Mouse (Mus musculus) neural tube, embryonic 13.5 days (tissue): ENCODE data around the gene Apoc3. TPM values are rescaled to one million over a fixed set of nuclear protein-coding genes. Genes with fewer than 3 reads are reported as not detected.

ENCODE experiments used
- ATAC-seq: fragments of 200-750 bp; cut with Nextera tagmentation; 2 replicates; pipeline ENCODE4 v1.8.0; 2017; ENCODE audit warnings: low read depth, mild to moderate bottlenecking, moderate TSS enrichment, moderate library complexity
- H3K27ac ChIP-seq: fragments of 300-500 bp; sonication (generic); replicated peaks from 2 replicates; pipeline ENCODE4 v1.5.1; 2015; ENCODE audit warnings: moderate library complexity, mild to moderate bottlenecking, inconsistent platforms
- H3K27me3 ChIP-seq: fragments of 300-500 bp; sonication (generic); 2 replicates; pipeline ENCODE4 v1.6.1; 2015; ENCODE audit warnings: mild to moderate bottlenecking, inconsistent platforms
- H3K36me3 ChIP-seq: fragments of 300-500 bp; sonication (generic); 2 replicates; pipeline ENCODE4 v1.6.1; 2015; ENCODE audit warnings: mild to moderate bottlenecking, inconsistent platforms
- H3K4me1 ChIP-seq: fragments of 300-500 bp; sonication (generic); replicated peaks from 2 replicates; pipeline ENCODE4 v1.6.1; 2015; ENCODE audit warnings: inconsistent platforms
- H3K4me2 ChIP-seq: fragments of 300-500 bp; sonication (generic); 2 replicates; pipeline ENCODE4 v1.6.1; 2015; ENCODE audit warnings: inconsistent platforms, mild to moderate bottlenecking, moderate library complexity
- H3K4me3 ChIP-seq: fragments of 300-500 bp; sonication (generic); 2 replicates; pipeline ENCODE4 v1.5.1; 2015; ENCODE audit warnings: mild to moderate bottlenecking, inconsistent platforms
- H3K9ac ChIP-seq: fragments of 300-500 bp; sonication (generic); 2 replicates; pipeline ENCODE4 v1.6.1; 2015; ENCODE audit warnings: moderate library complexity, mild to moderate bottlenecking, inconsistent platforms
- H3K9me3 ChIP-seq: fragments of 300-500 bp; sonication (generic); 2 replicates; pipeline ENCODE4 v1.6.1; 2016; ENCODE audit warnings: inconsistent platforms
- WGBS: fragments of 180-500 bp; shearing (Covaris S2); methylation state at CpG from one replicate; pipeline ENCODE4 v1.1.7; 2015; 5-methylcytosine and 5-hydroxymethylcytosine counted together
- polyA plus RNA-seq: library from polyadenylated mRNA; unstranded; fragments of >200 nt; fragmentation: Nextera tagmentation; extraction: Ambion mirVana; gene quantifications from 2 replicates; pipeline ENCODE4 v1.2.1, GENCODE M21; 2015

Gene Apoc3
- polyA plus RNA-seq, 1 experiment from 2014 or later, result not detected

- H3K9ac ChIP-seq, result no peak overlapping the region
- H3K27me3 ChIP-seq, result no peaks in the 10 kb centered on the region
- no peaks in the 10 kb centered on the region for H3K9me3 ChIP-seq
- peaks cover 94% of the 10 kb centered on the region for H3K36me3 ChIP-seq
- H3K4me1 ChIP-seq, result no peaks in the 10 kb centered on the region
- H3K4me2 ChIP-seq, result no peak overlapping the region
- no peak overlapping the region for H3K4me3 ChIP-seq
- H3K27ac ChIP-seq, result no peak overlapping the region
- WGBS, result 89% methylated on average over 13 of the region's 13 CpGs
- ATAC-seq, result no peak
These were observed 26.9 kb downstream of the Apoc3 start for GRCm38 (mm10) chr9:46208401-46208974.

- H3K4me2 ChIP-seq, result no peak overlapping the region
- H3K4me3 ChIP-seq, result no peak overlapping the region
- no peaks in the 10 kb centered on the region for H3K9me3 ChIP-seq
- no peak overlapping the region for H3K27ac ChIP-seq
- H3K27me3 ChIP-seq, result no peaks in the 10 kb centered on the region
- ATAC-seq, result no peak
- H3K36me3 ChIP-seq, result peaks cover 88% of the 10 kb centered on the region
- no peaks in the 10 kb centered on the region for H3K4me1 ChIP-seq
- no peak overlapping the region for H3K9ac ChIP-seq
- WGBS, result 88% methylated on average over 6 of the region's 6 CpGs
These were observed 28.0 kb downstream of the Apoc3 start for GRCm38 (mm10) chr9:46207501-46207869.

- Histone ChIP-seq H3K9me3 (no peaks in the 10 kb centered on the region), H3K4me3 (no peak overlapping the region), H3K4me1 (no peaks in the 10 kb centered on the region), H3K9ac (no peak overlapping the region), H3K27me3 (no peaks in the 10 kb centered on the region), H3K27ac (no peak overlapping the region), H3K36me3 (peaks cover 88% of the 10 kb centered on the region), H3K4me2 (no peak overlapping the region)
- no peak for ATAC-seq
- 90% methylated on average over 10 of the region's 10 CpGs for WGBS
These were observed 28.5 kb downstream of the Apoc3 start for GRCm38 (mm10) chr9:46206834-46207500.

GRCm38 (mm10) chr9:46199609-46200008, 35.8 kb downstream of the Apoc3 start:
- no peak overlapping the region for H3K4me2 ChIP-seq
- H3K27me3 ChIP-seq, result no peaks in the 10 kb centered on the region
- no peaks in the 10 kb centered on the region for H3K4me1 ChIP-seq
- no peak overlapping the region for H3K9ac ChIP-seq
- ATAC-seq, result no peak
- H3K27ac ChIP-seq, result no peak overlapping the region
- peaks cover 88% of the 10 kb centered on the region for H3K36me3 ChIP-seq
- 89% methylated on average over 2 of the region's 2 CpGs for WGBS
- no peaks in the 10 kb centered on the region for H3K9me3 ChIP-seq
- H3K4me3 ChIP-seq, result no peak overlapping the region

- Histone ChIP-seq H3K4me3 (no peak overlapping the region), H3K9me3 (no peaks in the 10 kb centered on the region), H3K4me1 (no peaks in the 10 kb centered on the region), H3K36me3 (peaks cover 86% of the 10 kb centered on the region), H3K9ac (no peak overlapping the region), H3K4me2 (no peak overlapping the region), H3K27ac (no peak overlapping the region), H3K27me3 (no peaks in the 10 kb centered on the region)
- no peak for ATAC-seq
- 90% methylated on average over 7 of the region's 7 CpGs for WGBS
These were observed 36.5 kb downstream of the Apoc3 start for GRCm38 (mm10) chr9:46198936-46199335.

- Histone ChIP-seq H3K4me3 (no peak overlapping the region), H3K36me3 (peaks cover 85% of the 10 kb centered on the region), H3K27me3 (no peaks in the 10 kb centered on the region), H3K9me3 (no peaks in the 10 kb centered on the region), H3K9ac (no peak overlapping the region), H3K27ac (no peak overlapping the region), H3K4me1 (no peaks in the 10 kb centered on the region), H3K4me2 (no peak overlapping the region)
- ATAC-seq, result no peak
- 90% methylated on average over 9 of the region's 9 CpGs for WGBS
These were observed 37.0 kb downstream of the Apoc3 start for GRCm38 (mm10) chr9:46198461-46198860.

- no peak overlapping the region for H3K9ac ChIP-seq
- peaks cover 74% of the 10 kb centered on the region for H3K36me3 ChIP-seq
- no peak overlapping the region for H3K4me3 ChIP-seq
- H3K27ac ChIP-seq, result no peak overlapping the region
- no peak overlapping the region for H3K4me2 ChIP-seq
- no peak for ATAC-seq
- 85% methylated on average over 12 of the region's 12 CpGs for WGBS
- no peaks in the 10 kb centered on the region for H3K9me3 ChIP-seq
- no peaks in the 10 kb centered on the region for H3K27me3 ChIP-seq
- H3K4me1 ChIP-seq, result no peaks in the 10 kb centered on the region
These were observed 38.7 kb downstream of the Apoc3 start for GRCm38 (mm10) chr9:46196699-46197169.

- Histone ChIP-seq H3K4me3 (no peak overlapping the region), H3K4me1 (no peaks in the 10 kb centered on the region), H3K9me3 (no peaks in the 10 kb centered on the region), H3K9ac (no peak overlapping the region), H3K36me3 (peaks cover 56% of the 10 kb centered on the region), H3K27ac (no peak overlapping the region), H3K27me3 (no peaks in the 10 kb centered on the region), H3K4me2 (no peak overlapping the region)
- ATAC-seq, result no peak
- 82% methylated on average over 9 of the region's 9 CpGs for WGBS
These were observed 40.6 kb downstream of the Apoc3 start for GRCm38 (mm10) chr9:46194809-46195208.

- Histone ChIP-seq H3K9me3 (no peaks in the 10 kb centered on the region), H3K4me3 (no peak overlapping the region), H3K4me2 (no peak overlapping the region), H3K9ac (no peak overlapping the region), H3K4me1 (peaks cover 4% of the 10 kb centered on the region; the same call in 1 of the 2 replicates), H3K27ac (no peak overlapping the region), H3K36me3 (peaks cover 35% of the 10 kb centered on the region), H3K27me3 (no peaks in the 10 kb centered on the region)
- WGBS, result 80% methylated on average over 6 of the region's 6 CpGs
- no peak for ATAC-seq
These were observed 42.8 kb downstream of the Apoc3 start for GRCm38 (mm10) chr9:46192642-46193041.

- Histone ChIP-seq H3K9ac (no peak overlapping the region), H3K27ac (no peak overlapping the region), H3K27me3 (no peaks in the 10 kb centered on the region), H3K4me1 (peaks cover 4% of the 10 kb centered on the region; the same call in 1 of the 2 replicates), H3K4me2 (no peak overlapping the region), H3K4me3 (no peak overlapping the region), H3K36me3 (peaks cover 25% of the 10 kb centered on the region), H3K9me3 (no peaks in the 10 kb centered on the region)
- ATAC-seq, result no peak
- WGBS, result 45% methylated on average over 1 of the region's 1 CpGs
These were observed 43.8 kb downstream of the Apoc3 start for GRCm38 (mm10) chr9:46191644-46192043.

GRCm38 (mm10) chr9:46191234-46191633, 44.2 kb downstream of the Apoc3 start:
- peaks cover 4% of the 10 kb centered on the region; the same call in 1 of the 2 replicates for H3K4me1 ChIP-seq
- no peak overlapping the region for H3K4me3 ChIP-seq
- no peak for ATAC-seq
- H3K36me3 ChIP-seq, result peaks cover 21% of the 10 kb centered on the region
- H3K4me2 ChIP-seq, result no peak overlapping the region
- no peaks in the 10 kb centered on the region for H3K27me3 ChIP-seq
- 79% methylated on average over 8 of the region's 8 CpGs for WGBS
- no peak overlapping the region for H3K9ac ChIP-seq
- no peak overlapping the region for H3K27ac ChIP-seq
- H3K9me3 ChIP-seq, result no peaks in the 10 kb centered on the region

GRCm38 (mm10) chr9:46189381-46189780, 46.1 kb downstream of the Apoc3 start:
- ATAC-seq, result no peak
- H3K4me1 ChIP-seq, result peaks cover 4% of the 10 kb centered on the region; the same call in 1 of the 2 replicates
- H3K4me3 ChIP-seq, result no peak overlapping the region
- no peak overlapping the region for H3K9ac ChIP-seq
- WGBS, result 85% methylated on average over 10 of the region's 10 CpGs
- no peak overlapping the region for H3K4me2 ChIP-seq
- H3K27me3 ChIP-seq, result no peaks in the 10 kb centered on the region
- 0 out of 2 replicates have a peak, but pooled peaks cover 3% of the 10 kb centered on the region for H3K36me3 ChIP-seq
- no peak overlapping the region for H3K27ac ChIP-seq
- H3K9me3 ChIP-seq, result no peaks in the 10 kb centered on the region
